Comparison of ENCODE assay signal across 14 mouse cellular contexts in the genomic region with DNA sequence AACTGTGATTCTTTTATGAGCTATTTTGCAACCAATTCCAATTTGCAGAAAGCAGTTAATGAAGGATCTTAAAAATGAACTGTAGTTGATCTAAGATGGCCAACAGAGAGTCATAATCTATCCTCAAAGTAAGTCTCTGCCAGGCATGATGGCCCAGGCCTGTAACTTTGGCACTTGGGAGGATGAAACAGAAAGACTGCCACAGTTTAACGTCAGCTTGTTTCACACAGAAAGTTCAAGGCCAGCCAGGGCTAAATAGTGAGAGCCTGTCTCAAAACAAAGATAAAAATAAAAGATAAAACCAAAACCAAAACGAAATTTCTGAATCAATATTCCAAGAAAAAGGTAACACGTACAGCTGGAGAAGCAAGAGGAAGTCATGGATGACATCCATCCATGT.
"Had no signal": no experiment of that assay in that cellular context is flagged by ENCODE, and none has a peak within 500 bp of the region (broad histone marks: within the 10 kb centered on the region; RNA-seq: fewer than 3 reads in every experiment).

No protein-coding gene starts in this region.

- DNase-seq: kidney, adult 11 months; kidney, postnatal 4 days; lung, embryonic 14.5 days; lung, postnatal 10 days; lung, postnatal 4 days; midbrain, embryonic 14.5 days; thymus, postnatal 36 days had no signal

- H3K4me3 ChIP-seq: limb, embryonic 13.5 days; liver, embryonic 15.5 days; midbrain, embryonic 10.5 days; myocyte; neural tube, embryonic 15.5 days; stomach, embryonic 15.5 days had no signal

- H3K27ac ChIP-seq: kidney, postnatal 0 days; limb, embryonic 13.5 days; liver, embryonic 15.5 days; midbrain, embryonic 10.5 days; neural tube, embryonic 15.5 days; stomach, embryonic 15.5 days had no signal
